Mouse (Mus musculus): Measurements from ENCODE around the gene Rpp30.

DNA sequence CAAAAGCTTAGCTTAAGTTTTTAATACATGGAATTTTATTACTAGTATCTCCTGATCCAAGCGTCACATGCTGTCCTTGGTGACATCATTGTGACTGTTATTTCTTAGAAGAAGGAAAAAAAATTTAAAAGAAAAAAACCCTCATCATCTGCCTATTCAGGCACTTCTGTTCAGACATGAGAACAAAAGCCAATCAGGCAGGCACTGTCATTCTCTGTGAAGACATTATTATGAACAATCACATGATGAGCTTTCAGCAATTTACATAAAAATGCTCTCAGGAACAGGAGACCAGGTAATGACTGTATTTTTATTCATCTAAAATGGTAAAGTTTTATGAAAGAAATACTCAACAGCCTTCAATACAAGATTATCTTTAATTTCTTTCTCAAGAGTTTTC, 14.7 kb downstream of the Rpp30 start:
- TF ChIP-seq CTCF (conservative IDR thresholded peaks at IDR 0.05; ENCODE audit: low read length): no peak
- TF ChIP-seq POU5F1 (IDR thresholded peaks at IDR 0.05; ENCODE audit: borderline replicate concordance, low read length): no peak
- TF ChIP-seq NANOG (IDR thresholded peaks at IDR 0.05; ENCODE audit: borderline replicate concordance, low read length): no peak
